Mouse (Mus musculus) B cell, adult 2 months (primary cell): ENCODE measurements around the gene Acbd3.

Experiments used
- DNase-seq, 2 experiments: peaks; one replicate each; pipeline ENCODE4 v3.0.0; 2022

Gene Acbd3

DNA sequence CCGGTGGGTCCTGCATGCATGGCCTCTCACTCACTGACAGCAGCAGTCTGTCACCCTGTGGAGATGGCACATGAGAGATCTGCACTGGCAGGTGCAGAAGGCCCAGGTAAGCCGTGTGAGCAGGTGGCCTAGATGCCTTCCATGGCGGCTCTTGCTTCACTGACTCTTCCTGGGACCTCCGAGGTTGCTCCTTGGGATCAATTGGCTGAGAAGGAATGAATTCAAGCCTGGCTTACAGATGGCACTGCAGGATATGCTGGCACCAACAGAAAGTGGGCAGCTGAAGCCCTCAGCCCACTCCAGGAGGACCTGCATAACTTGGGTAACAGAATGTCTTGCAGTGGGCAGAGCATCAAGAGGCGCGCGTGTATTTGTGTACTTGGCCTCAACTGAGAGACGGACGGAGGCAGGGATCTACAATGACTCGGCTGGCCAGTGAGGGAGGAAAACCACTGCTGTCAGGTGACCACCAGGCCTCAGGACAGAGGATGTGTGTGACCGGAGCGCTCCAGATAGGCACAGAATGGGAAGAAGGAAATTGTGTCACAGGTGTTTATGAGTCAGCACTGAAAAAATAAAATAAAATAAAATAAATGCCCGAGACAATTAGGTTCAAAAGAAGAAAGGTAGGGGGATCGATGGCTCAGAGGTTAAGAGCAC, 66.1 kb downstream of the Acbd3 start:
- no peak for DNase-seq

GRCm38 (mm10) chr1:180792814-180793213, 67.0 kb downstream of the Acbd3 start:
- DNase-seq = no peak

DNA sequence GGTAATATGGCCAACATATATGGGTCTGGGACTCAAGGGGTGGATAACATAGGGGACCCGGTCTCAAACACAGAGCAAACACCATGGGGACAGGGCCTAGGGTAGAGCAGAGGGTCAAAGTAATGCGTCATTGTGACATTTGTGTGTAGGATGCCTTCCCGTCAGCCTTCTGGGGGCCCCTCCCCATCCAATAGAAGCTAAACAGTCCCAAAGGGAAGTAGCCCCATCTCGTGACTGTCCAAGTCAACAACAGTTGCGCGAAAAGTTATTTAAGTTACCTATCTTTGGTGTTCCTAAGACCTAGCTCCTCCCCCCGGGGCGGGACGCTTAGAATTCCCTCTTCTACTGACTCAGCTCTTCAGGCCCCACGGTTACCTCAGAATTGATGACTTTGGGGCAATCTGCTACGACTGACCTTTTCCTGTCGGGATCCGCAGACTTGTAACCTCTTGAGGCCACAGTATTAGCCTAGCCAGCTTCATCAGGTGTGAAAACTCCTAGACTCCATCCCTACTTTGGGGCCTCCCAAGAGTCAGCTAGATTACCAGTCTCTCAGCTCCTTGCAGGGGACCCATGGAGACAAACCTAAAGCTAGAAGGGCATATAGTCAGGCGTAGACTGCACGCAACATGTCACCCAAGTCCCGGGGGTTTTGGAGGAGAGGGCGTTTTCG, 67.7 kb downstream of the Acbd3 start:
- peak; percentile 57 to 58 for DNase-seq

DNA sequence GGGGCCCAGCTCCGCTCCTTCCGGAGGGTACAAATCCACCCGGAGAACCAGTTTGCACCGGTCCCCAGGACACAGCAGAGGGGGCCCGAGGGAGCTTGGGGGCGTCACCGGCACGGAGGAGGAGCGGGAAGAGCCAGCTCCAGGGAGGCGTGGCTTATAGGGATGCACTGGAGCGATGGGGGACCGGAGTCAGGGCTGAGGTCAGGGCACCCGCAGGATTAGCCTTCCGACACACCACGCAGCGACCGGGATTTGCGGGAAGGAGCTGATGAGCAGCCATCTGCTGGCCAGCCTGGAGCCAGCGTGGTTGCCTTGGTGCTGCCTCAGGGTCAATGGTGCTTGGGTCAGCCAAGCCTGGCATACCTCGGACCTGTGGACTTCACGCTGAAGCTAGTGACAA, 68.3 kb downstream of the Acbd3 start:
- DNase-seq = no peak

DNA sequence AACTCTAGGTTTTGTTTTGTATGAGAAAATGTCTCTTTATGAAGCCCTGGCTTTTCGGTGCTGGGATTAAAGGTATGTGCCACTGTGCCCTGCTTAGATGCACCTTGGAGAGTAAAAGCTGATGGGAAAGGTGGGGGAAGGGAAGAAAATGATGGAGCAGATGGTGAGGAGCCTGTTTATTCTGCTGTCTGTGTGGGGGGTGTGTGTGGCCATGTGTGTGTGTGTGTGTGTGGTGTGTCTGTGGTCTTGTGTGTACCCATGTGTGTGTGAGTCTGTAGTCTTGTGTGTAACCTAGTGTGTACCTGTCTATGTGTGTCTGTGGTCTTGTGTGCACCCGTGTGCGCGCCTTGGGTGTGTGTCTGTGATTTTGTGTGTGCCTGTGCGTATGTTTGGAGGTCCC, 72.8 kb downstream of the Acbd3 start:
- no peak for DNase-seq

- no peak for DNase-seq
Measured at GRCm38 (mm10) chr1:180799253-180799652, 73.4 kb downstream of the Acbd3 start.

DNA sequence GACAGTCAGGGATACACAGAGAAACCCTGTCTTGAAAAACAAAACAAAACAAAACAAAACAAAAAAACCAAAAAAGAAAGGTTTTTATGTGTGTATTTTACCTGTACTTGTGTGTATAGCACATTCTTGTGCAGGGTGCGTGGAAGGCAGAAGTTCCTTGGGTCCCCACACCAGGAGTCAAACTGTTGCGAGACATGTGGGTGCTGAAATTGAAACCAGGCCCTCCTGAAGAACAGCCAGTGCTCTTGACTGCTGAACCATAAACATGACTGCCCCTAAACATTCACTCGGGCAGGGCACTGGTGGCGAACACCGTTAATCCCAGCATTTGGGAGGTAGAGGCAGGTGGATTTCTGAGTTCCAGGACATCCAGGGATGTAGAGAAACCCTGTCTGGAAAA, 74.2 kb downstream of the Acbd3 start:
- DNase-seq = no peak

DNA sequence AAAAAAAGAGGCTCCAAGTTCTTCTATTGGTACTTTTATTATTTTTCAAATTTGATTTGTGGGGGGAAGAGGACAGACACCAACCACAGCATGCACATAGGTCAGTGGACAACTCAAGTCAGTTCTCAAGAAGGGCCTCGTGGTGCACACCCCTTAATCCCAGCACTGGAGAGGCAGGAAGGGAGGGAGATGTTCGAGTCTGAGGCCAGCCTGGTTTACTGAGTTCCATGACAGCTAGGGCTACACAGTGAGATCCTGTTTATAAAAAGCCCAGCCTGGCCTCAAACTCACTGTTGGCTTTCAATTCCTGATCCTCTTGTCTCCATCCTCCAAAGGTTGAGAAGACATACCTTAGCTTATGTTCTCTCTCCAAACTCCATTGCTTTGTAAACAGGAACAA, 75.0 kb downstream of the Acbd3 start:
- DNase-seq = no peak

DNA sequence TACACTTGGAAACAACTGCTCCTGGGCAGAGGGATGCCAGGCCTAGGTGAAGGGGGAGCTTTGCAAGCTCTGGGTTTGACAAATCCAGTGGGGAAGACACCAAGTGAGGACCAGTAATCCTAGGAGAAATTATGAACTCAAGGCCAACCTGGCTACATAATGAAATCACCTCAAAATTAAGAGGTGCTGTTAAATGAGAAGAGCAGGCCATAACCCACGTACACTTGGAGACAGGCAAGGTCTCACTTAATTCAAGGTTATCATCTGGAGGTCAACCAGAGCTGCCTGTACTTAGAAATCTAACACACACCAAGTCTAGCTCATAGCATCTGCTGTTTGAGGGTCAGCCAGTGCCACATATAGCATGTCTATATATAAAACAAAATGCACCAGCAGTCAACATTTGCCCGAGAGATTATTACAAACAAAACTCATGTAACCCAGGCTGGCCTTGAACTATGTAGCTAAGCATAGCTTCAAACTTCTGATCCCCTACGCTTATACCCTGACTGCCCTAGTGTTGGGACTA, 75.7 kb downstream of the Acbd3 start:
- DNase-seq = no peak
